Mouse (Mus musculus): ENCODE data around the gene Fads1. TPM values are rescaled to one million over a fixed set of nuclear protein-coding genes. Genes with fewer than 3 reads are reported as not detected.

The Fads1 gene
- total RNA-seq, 4 experiments from 2014 or later: 923 to 1,535 (median 1,260) TPM

Small RNAs within 50 kb of the gene (microRNA-seq; reads per million reads assigned to microRNA genes)
- 1.3 to 1.4 reads per million in 2 experiments for gene Mir6993

Other genes with a start within 250 kb of the Fads1 start
- 1,000 to 10,000 TPM; 2,860 to 3,469 (median 3,019) TPM for gene Fth1, start 202.3 kb upstream of the Fads1 start, total RNA-seq (2022)
- gene Best1, start 181.3 kb upstream of the Fads1 start, total RNA-seq (2022): 1 to 10 TPM in 1 of 4 experiments, under 1 TPM in 3; 0.15 to 1.0 (median 0.44) TPM
- 10 to 100 TPM in 2 of 4 experiments, 1 to 10 TPM in 2; 6.5 to 13.3 (median 9.5) TPM for gene Rab3il1, start 181.2 kb upstream of the Fads1 start, total RNA-seq (2022)
- 10 to 100 TPM in 3 of 4 experiments, 1 to 10 TPM in 1; 9.9 to 55.1 (median 22.0) TPM for gene Fads3, start 141.3 kb upstream of the Fads1 start, total RNA-seq (2022)
- gene Fads2, start 81.1 kb upstream of the Fads1 start, total RNA-seq (2022): 1,000 to 10,000 TPM; 1,620 to 2,476 (median 1,986) TPM
- gene Tmem258, start 21.1 kb downstream of the Fads1 start, total RNA-seq (2022): 100 to 1,000 TPM; 131 to 198 (median 144) TPM
- gene Fen1, start 21.3 kb downstream of the Fads1 start, total RNA-seq (2022): 10 to 100 TPM; 10.8 to 19.1 (median 14.1) TPM
- gene Myrf, start 57.9 kb downstream of the Fads1 start, total RNA-seq (2022): 1 to 10 TPM in 3 of 4 experiments, under 1 TPM in 1; 0.94 to 2.0 (median 1.4) TPM
- gene Dagla, start 122.0 kb downstream of the Fads1 start, total RNA-seq (2022): 1 to 10 TPM; 3.3 to 4.4 (median 3.8) TPM
- 10 to 100 TPM; 32.9 to 54.6 (median 44.5) TPM for gene Syt7, start 206.2 kb downstream of the Fads1 start, total RNA-seq (2022)

Data from adrenal gland, adult 8-10 months (tissue).